Mouse (Mus musculus) cerebellum, adult 2 months (tissue): ENCODE results near the gene Nlgn1.

Experiments used
- CTCF ChIP-seq: fragments of 200-500 bp; IDR thresholded peaks from 2 replicates; pipeline ENCODE4 v1.5.1; 2011; ENCODE audit warnings: low read depth, mild to moderate bottlenecking, control low read depth, low read length, moderate library complexity, borderline replicate concordance; ENCODE audit not compliant: insufficient read depth
- POLR2A ChIP-seq: fragments of 200-500 bp; IDR thresholded peaks from 2 replicates; pipeline ENCODE4 v1.6.1; 2011; ENCODE audit warnings: low read length, control low read depth, borderline replicate concordance; ENCODE audit not compliant: insufficient read depth

- TF ChIP-seq POLR2A (no peak), CTCF (no peak)
These were observed 34.4 kb downstream of the Nlgn1 start for GRCm38 (mm10) chr3:26297869-26298268.
